Mouse (Mus musculus) hindbrain, embryonic 14.5 days (tissue): Measurements from ENCODE around the gene Cldn34c4. TPM values are rescaled to one million over a fixed set of nuclear protein-coding genes. Genes with fewer than 3 reads are reported as not detected.

Source experiments
- ATAC-seq: fragments of 200-750 bp; cut with Nextera tagmentation; 2 replicates; pipeline ENCODE4 v1.8.0; 2017; ENCODE audit warnings: moderate number of reproducible peaks, mild to moderate bottlenecking, moderate TSS enrichment, moderate library complexity; ENCODE audit not compliant: low FRiP score
- DNase-seq: peaks from one replicate; pipeline ENCODE4 v3.0.0-alpha.2; 2015; ENCODE audit warnings: low spot score
- H3K27ac ChIP-seq: fragments of 300-500 bp; sonication (generic); 2 replicates; pipeline ENCODE4 v1.5.1; 2014; ENCODE audit warnings: mild to moderate bottlenecking, moderate library complexity
- H3K27me3 ChIP-seq: fragments of 300-500 bp; sonication (generic); 2 replicates; pipeline ENCODE4 v1.6.1; 2014; ENCODE audit warnings: mild to moderate bottlenecking, low read length, mixed read lengths; ENCODE audit not compliant: control insufficient read depth, insufficient read depth
- H3K36me3 ChIP-seq: fragments of 300-500 bp; sonication (generic); replicated peaks from 2 replicates; pipeline ENCODE4 v1.6.1; 2014; ENCODE audit not compliant: control insufficient read depth, insufficient read depth
- H3K4me1 ChIP-seq: fragments of 300-500 bp; sonication (generic); replicated peaks from 2 replicates; pipeline ENCODE4 v1.6.1; 2014; ENCODE audit warnings: antibody characterized with exemption, low read length, mixed read lengths; ENCODE audit not compliant: control insufficient read depth, insufficient read depth
- H3K4me2 ChIP-seq: fragments of 300-500 bp; sonication (generic); replicated peaks from 2 replicates; pipeline ENCODE4 v1.6.1; 2014; ENCODE audit warnings: mild to moderate bottlenecking, moderate library complexity
- H3K4me3 ChIP-seq: fragments of 300-500 bp; sonication (generic); replicated peaks from 2 replicates; pipeline ENCODE4 v1.5.1; 2014; ENCODE audit warnings: mild to moderate bottlenecking, low read length
- H3K9ac ChIP-seq: fragments of 300-500 bp; sonication (generic); 2 replicates; pipeline ENCODE4 v1.6.1; 2014
- H3K9me3 ChIP-seq: fragments of 300-500 bp; sonication (generic); 2 replicates; pipeline ENCODE4 v1.6.1; 2016; ENCODE audit warnings: low read length; ENCODE audit not compliant: control insufficient read depth
- WGBS: fragments of 180-500 bp; shearing (Covaris S2); extraction: QIAGEN DNeasy Blood & Tissue Kit; methylation state at CpG from one replicate; pipeline ENCODE4 v1.1.7; 2014; 5-methylcytosine and 5-hydroxymethylcytosine counted together
- polyA plus RNA-seq: library from polyadenylated mRNA; unstranded; fragments of >200 nt; fragmentation: Nextera tagmentation; extraction: Ambion mirVana; gene quantifications from 2 replicates; pipeline ENCODE4 v1.2.1, GENCODE M21; 2014

The Cldn34c4 gene
- polyA plus RNA-seq, result not detected in 2 replicates

DNA sequence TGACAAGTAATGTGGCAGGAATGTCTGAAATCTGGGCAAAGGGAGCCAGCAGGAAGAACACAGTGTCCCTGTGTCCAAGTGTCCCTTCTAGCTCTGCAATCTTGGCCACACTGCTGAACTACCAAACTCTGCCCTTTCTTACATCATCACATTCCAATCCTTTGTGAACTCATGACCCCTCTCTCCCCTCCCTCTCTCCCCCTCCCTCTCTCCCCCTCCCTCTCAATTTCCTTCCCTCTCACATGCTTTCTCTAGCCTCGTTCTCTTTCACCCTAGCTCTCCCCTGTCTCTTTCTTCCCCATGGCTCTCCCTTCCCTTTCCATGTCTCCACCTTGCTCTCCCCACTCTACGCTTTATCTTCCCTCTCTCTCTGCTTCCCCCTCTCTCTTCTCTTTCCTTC is at the start of gene Cldn34c4:
Gene Cldn34c4, minus strand, starts transcription at position 101 of the 400 bp plus-strand sequence.
- no peak for ATAC-seq
- no peaks in the 10 kb centered on the region for H3K4me1 ChIP-seq
- H3K36me3 ChIP-seq, result no peaks in the 10 kb centered on the region
- H3K4me2 ChIP-seq, result no peak within 1 kb of the TSS
- no peaks in the 10 kb centered on the region for H3K27me3 ChIP-seq
- no peak within 1 kb of the TSS for H3K9ac ChIP-seq
- DNase-seq, result no peak
- 65% methylated on average over 2 of the region's 2 CpGs for WGBS
- H3K9me3 ChIP-seq, result no peaks in the 10 kb centered on the region
- no peak within 1 kb of the TSS for H3K27ac ChIP-seq
- no peak within 1 kb of the TSS for H3K4me3 ChIP-seq

GRCm38 (mm10) chrX:127747062-127747461 is 10.7 kb upstream of the Cldn34c4 start:
- ATAC-seq, result no peak
- Histone ChIP-seq H3K27me3 (no peaks in the 10 kb centered on the region), H3K27ac (no peak overlapping the region), H3K9ac (no peak overlapping the region), H3K4me2 (no peak overlapping the region), H3K9me3 (no peaks in the 10 kb centered on the region), H3K36me3 (no peaks in the 10 kb centered on the region), H3K4me1 (no peaks in the 10 kb centered on the region), H3K4me3 (no peak overlapping the region)
- 80% methylated on average over 4 of the region's 4 CpGs for WGBS
- no peak for DNase-seq
